Mouse (Mus musculus): ENCODE measurements at regions not wholly inside any gene's neighbourhood (a gene's known extent, or its start where the extent isn't known, plus 50 kb on each side); places are given as distances from the start of the nearest gene placed in this dataset.

DNA sequence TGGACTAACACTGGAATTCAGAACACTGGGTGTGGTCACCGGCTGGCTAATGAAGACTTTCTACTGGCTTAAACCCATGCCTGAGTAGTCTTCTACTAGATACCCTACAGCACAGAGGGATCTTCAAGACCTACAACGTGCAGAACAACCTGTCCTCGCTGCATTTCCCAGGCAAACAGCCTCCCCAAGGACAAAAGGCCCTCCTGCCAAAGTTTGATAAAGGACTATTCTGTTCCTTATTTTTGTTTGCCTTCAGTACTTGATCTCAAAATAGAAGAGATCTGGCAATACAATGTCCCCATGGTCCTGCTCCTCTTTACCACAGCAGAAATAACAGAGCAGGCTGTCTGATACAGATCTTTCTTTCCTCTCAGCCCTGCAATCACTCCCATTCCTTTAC lies 85.2 kb upstream of the 2610301B20Rik start:
- Histone ChIP-seq H3K4me2 (no peak overlapping the region), H3K4me3 (ENCODE audit: low read depth, low read length) (no peak overlapping the region), H3K9me3 (replicated peaks; ENCODE audit: control insufficient read depth, low read length) (no peaks in the 10 kb centered on the region), H3K27ac (ENCODE audit: low read depth, low read length) (no peak overlapping the region), H3K36me3 (ENCODE audit: control insufficient read depth, insufficient read depth, low read length) (no peaks in the 10 kb centered on the region), H3K4me1 (ENCODE audit: control insufficient read depth, insufficient read depth, low read length) (peaks cover 8% of the 10 kb centered on the region; the same call in 1 of the 2 replicates), H3K9ac (ENCODE audit: low read depth, low read length) (no peak overlapping the region), H3K27me3 (ENCODE audit: control insufficient read depth, insufficient read depth, low read length) (no peaks in the 10 kb centered on the region)
- ATAC-seq (replicated peaks; ENCODE audit: insufficient number of reproducible peaks, low FRiP score, low TSS enrichment) = no peak
- WGBS (ENCODE audit: insufficient replicate concordance) = 73% methylated on average over 3 of the region's 3 CpGs

DNA sequence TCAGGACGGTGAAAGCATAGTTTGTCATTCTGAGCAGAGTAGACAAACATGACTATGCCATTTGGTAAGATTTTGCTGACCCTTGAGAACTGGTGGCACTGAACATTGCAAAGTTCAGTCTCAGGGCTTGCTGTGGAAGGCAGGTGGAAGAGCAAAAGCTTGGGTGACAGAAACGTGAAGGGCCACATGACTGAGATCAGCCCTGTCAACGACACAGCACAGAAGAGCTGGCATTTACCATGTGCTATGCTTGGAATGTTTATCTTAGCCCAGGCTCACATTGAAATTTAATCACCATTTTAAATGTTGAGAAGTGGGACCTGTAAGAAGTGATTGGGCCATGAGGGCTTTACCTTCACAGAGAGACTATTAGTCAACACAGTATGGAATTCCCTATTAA lies 81.7 kb upstream of the 2610301B20Rik start:
- no peaks in the 10 kb centered on the region for H3K27me3 ChIP-seq (ENCODE audit: control insufficient read depth, insufficient read depth, low read length)
- H3K4me1 ChIP-seq (ENCODE audit: control insufficient read depth, insufficient read depth, low read length) = peaks cover 8% of the 10 kb centered on the region; the same call in 1 of the 2 replicates
- 41% methylated on average over 3 of the region's 3 CpGs for WGBS (ENCODE audit: insufficient replicate concordance)
- ATAC-seq (replicated peaks; ENCODE audit: insufficient number of reproducible peaks, low FRiP score, low TSS enrichment) = no peak
- H3K9me3 ChIP-seq (replicated peaks; ENCODE audit: control insufficient read depth, low read length) = no peaks in the 10 kb centered on the region
- no peaks in the 10 kb centered on the region for H3K36me3 ChIP-seq (ENCODE audit: control insufficient read depth, insufficient read depth, low read length)
- no peak overlapping the region for H3K4me3 ChIP-seq (ENCODE audit: low read depth, low read length)
- no peak overlapping the region for H3K4me2 ChIP-seq
- H3K9ac ChIP-seq (ENCODE audit: low read depth, low read length) = no peak overlapping the region
- H3K27ac ChIP-seq (ENCODE audit: low read depth, low read length) = no peak overlapping the region

DNA sequence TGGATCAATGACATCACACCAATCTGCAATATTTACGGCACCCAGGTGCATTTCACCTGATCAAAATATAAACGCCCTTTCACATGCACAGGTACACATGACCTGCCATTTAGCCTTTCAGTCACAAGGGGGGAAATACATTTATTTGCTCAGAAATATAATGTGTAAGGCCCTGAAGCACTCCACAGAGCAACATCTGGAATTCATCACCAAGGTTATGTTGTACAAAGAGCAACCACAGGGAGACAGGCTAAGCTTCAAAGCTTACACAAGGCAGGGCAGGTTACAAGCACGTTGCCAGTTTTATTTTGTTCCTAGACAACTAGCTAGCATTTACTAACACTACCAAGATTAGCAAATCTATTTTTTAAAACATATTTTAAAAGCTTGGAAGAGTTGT lies 79.8 kb upstream of the 2610301B20Rik start:
- Histone ChIP-seq H3K36me3 (ENCODE audit: control insufficient read depth, insufficient read depth, low read length) (no peaks in the 10 kb centered on the region), H3K9me3 (replicated peaks; ENCODE audit: control insufficient read depth, low read length) (no peaks in the 10 kb centered on the region), H3K4me2 (no peak overlapping the region), H3K4me3 (ENCODE audit: low read depth, low read length) (no peak overlapping the region), H3K9ac (ENCODE audit: low read depth, low read length) (no peak overlapping the region), H3K27me3 (ENCODE audit: control insufficient read depth, insufficient read depth, low read length) (no peaks in the 10 kb centered on the region), H3K27ac (ENCODE audit: low read depth, low read length) (no peak overlapping the region), H3K4me1 (ENCODE audit: control insufficient read depth, insufficient read depth, low read length) (peaks cover 8% of the 10 kb centered on the region; the same call in 1 of the 2 replicates)
- 76% methylated on average over 3 of the region's 3 CpGs for whole genome bisulfite sequencing (ENCODE audit: insufficient replicate concordance)
- no peak for ATAC-seq (replicated peaks; ENCODE audit: insufficient number of reproducible peaks, low FRiP score, low TSS enrichment)

GRCm38 (mm10) chr4:10800780-10801553 lies 73.3 kb upstream of the 2610301B20Rik start:
- Histone ChIP-seq H3K4me2 (no peak overlapping the region), H3K27ac (ENCODE audit: low read depth, low read length) (no peak overlapping the region), H3K36me3 (ENCODE audit: control insufficient read depth, insufficient read depth, low read length) (no peaks in the 10 kb centered on the region), H3K27me3 (ENCODE audit: control insufficient read depth, insufficient read depth, low read length) (no peaks in the 10 kb centered on the region), H3K9ac (ENCODE audit: low read depth, low read length) (no peak overlapping the region), H3K4me3 (ENCODE audit: low read depth, low read length) (no peak overlapping the region), H3K9me3 (replicated peaks; ENCODE audit: control insufficient read depth, low read length) (no peaks in the 10 kb centered on the region), H3K4me1 (ENCODE audit: control insufficient read depth, insufficient read depth, low read length) (no peaks in the 10 kb centered on the region)
- no peak for ATAC-seq (replicated peaks; ENCODE audit: insufficient number of reproducible peaks, low FRiP score, low TSS enrichment)
- WGBS (ENCODE audit: insufficient replicate concordance) = 76% methylated on average over 3 of the region's 3 CpGs

DNA sequence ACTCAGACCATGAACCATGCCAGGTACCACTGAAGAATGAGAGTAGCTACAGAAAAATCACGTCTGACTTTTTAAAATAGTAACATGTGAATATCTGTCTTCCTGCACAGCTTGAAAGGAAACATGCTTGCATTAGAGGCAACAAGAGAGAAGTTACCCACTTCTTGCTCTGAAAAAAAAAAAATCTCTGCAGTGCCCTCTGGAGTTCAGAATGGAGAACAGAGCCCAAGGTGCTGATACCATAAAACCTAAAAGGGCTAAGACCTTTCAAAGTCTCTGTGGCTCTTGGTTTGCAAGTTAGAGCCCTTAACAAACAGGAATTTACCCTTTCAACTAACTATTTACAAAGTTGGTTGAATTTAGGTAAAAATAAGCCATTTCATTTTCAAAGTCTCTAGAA lies 69.6 kb upstream of the 2610301B20Rik start:
- Histone ChIP-seq H3K27ac (ENCODE audit: low read depth, low read length) (no peak overlapping the region), H3K9ac (ENCODE audit: low read depth, low read length) (no peak overlapping the region), H3K4me2 (no peak overlapping the region), H3K4me3 (ENCODE audit: low read depth, low read length) (no peak overlapping the region), H3K27me3 (ENCODE audit: control insufficient read depth, insufficient read depth, low read length) (no peaks in the 10 kb centered on the region), H3K4me1 (ENCODE audit: control insufficient read depth, insufficient read depth, low read length) (no peaks in the 10 kb centered on the region), H3K36me3 (ENCODE audit: control insufficient read depth, insufficient read depth, low read length) (no peaks in the 10 kb centered on the region), H3K9me3 (replicated peaks; ENCODE audit: control insufficient read depth, low read length) (no peaks in the 10 kb centered on the region)
- no peak for ATAC-seq (replicated peaks; ENCODE audit: insufficient number of reproducible peaks, low FRiP score, low TSS enrichment)
- WGBS (ENCODE audit: insufficient replicate concordance) = 13% methylated on average over 1 of the region's 1 CpGs

DNA sequence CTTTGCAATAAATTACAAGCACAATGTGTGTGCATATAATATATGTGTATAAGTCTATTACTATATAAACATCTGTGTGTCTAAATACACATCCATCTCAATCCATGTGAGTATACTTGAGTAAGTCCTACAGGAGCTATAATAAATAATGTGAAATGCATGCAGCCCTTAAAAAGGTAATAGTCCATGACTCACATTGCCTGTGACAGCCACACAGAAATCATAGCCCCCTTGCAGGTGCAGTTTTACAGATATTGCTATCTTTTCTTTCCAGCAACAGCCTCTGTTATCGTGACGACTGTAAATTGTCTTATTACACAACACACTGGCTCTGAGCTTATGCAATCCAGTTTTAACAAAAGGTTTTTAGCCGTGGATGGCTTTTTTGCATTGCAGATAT lies 67.0 kb upstream of the 2610301B20Rik start:
- WGBS (ENCODE audit: insufficient replicate concordance) = 66% methylated on average over 3 of the region's 3 CpGs

DNA sequence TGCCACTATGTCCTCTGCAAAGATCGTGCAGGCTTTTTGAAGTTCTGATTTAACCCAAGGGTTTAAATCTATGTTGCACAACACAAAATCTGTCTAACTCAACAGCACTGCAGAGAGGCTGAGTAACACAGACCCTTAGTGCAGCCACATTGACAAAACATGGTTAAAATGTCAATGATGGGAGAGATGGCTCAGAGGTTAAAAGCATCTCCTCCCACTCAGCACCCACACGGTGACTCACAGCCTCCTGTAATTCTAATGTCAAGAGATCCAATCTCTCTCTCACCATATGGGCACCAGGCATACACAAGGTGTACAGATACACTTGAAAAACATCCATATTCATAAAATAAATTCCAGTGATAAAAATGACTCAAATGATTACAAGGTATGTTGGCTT lies 61.4 kb upstream of the 2610301B20Rik start:
- ATAC-seq (replicated peaks; ENCODE audit: insufficient number of reproducible peaks, low FRiP score, low TSS enrichment) = no peak
- Histone ChIP-seq H3K4me2 (no peak overlapping the region), H3K9ac (ENCODE audit: low read depth, low read length) (no peak overlapping the region), H3K27me3 (ENCODE audit: control insufficient read depth, insufficient read depth, low read length) (no peaks in the 10 kb centered on the region), H3K9me3 (replicated peaks; ENCODE audit: control insufficient read depth, low read length) (no peaks in the 10 kb centered on the region), H3K36me3 (ENCODE audit: control insufficient read depth, insufficient read depth, low read length) (no peaks in the 10 kb centered on the region), H3K4me1 (ENCODE audit: control insufficient read depth, insufficient read depth, low read length) (no peaks in the 10 kb centered on the region), H3K4me3 (ENCODE audit: low read depth, low read length) (no peak overlapping the region), H3K27ac (ENCODE audit: low read depth, low read length) (no peak overlapping the region)
- WGBS (ENCODE audit: insufficient replicate concordance) = 81% methylated on average over 2 of the region's 2 CpGs

More for the DNA sequence above, 67.0 kb upstream of the 2610301B20Rik start:
- no peak for ATAC-seq (replicated peaks; ENCODE audit: insufficient number of reproducible peaks, low FRiP score, low TSS enrichment)
- no peaks in the 10 kb centered on the region for H3K9me3 ChIP-seq (replicated peaks; ENCODE audit: control insufficient read depth, low read length)
- H3K4me3 ChIP-seq (ENCODE audit: low read depth, low read length) = no peak overlapping the region
- no peaks in the 10 kb centered on the region for H3K27me3 ChIP-seq (ENCODE audit: control insufficient read depth, insufficient read depth, low read length)
- no peak overlapping the region for H3K9ac ChIP-seq (ENCODE audit: low read depth, low read length)
- H3K36me3 ChIP-seq (ENCODE audit: control insufficient read depth, insufficient read depth, low read length) = no peaks in the 10 kb centered on the region
- H3K4me2 ChIP-seq = no peak overlapping the region
- H3K27ac ChIP-seq (ENCODE audit: low read depth, low read length) = no peak overlapping the region
- H3K4me1 ChIP-seq (ENCODE audit: control insufficient read depth, insufficient read depth, low read length) = no peaks in the 10 kb centered on the region
